In genomic region chr9:41940311-41940853, GRCm38 (mm10) we compare ENCODE assay signal across 17 mouse cellular contexts.
A peak's percentile ranks its signal among the peaks of the same experiment; 100 is the strongest.
DNase-seq lines count a peak whose midpoint lies in the region; ATAC-seq lines count a peak whose summit lies in the region.
"Had no signal": no experiment of that assay in that cellular context is flagged by ENCODE, and none has a peak within 500 bp of the region (broad histone marks: within the 10 kb centered on the region; RNA-seq: fewer than 3 reads in every experiment).

No protein-coding gene starts in this region.

- H3K36me3 ChIP-seq in forebrain, embryonic 15.5 days = no peaks in the 10 kb centered on the region
- H3K36me3 ChIP-seq in forebrain, embryonic 14.5 days (ENCODE audit: control insufficient read depth, insufficient read depth, low read length) = no peaks in the 10 kb centered on the region
- no peaks in the 10 kb centered on the region for H3K36me3 ChIP-seq in hindbrain, embryonic 15.5 days
- H3K36me3 ChIP-seq in hindbrain, embryonic 14.5 days (replicated peaks; ENCODE audit: control insufficient read depth, insufficient read depth) = no peaks in the 10 kb centered on the region
- H3K36me3 ChIP-seq: heart, embryonic 13.5 days; liver, embryonic 15.5 days; midbrain, embryonic 12.5 days; neural tube, embryonic 12.5 days had no signal

- no peak overlapping the region for H3K4me2 ChIP-seq in forebrain, embryonic 15.5 days (replicated peaks)
- no peak overlapping the region for H3K4me2 ChIP-seq in forebrain, embryonic 14.5 days (ENCODE audit: low read length)
- no peak overlapping the region for H3K4me2 ChIP-seq in hindbrain, embryonic 15.5 days
- no peak overlapping the region for H3K4me2 ChIP-seq in hindbrain, embryonic 14.5 days (replicated peaks)
- H3K4me2 ChIP-seq: heart, embryonic 13.5 days; liver, embryonic 15.5 days; midbrain, embryonic 12.5 days; neural tube, embryonic 12.5 days had no signal

- no peak overlapping the region for H3K4me3 ChIP-seq in forebrain, embryonic 15.5 days
- no peak overlapping the region for H3K4me3 ChIP-seq in forebrain, embryonic 14.5 days (ENCODE audit: low read depth, low read length)
- no peak overlapping the region for H3K4me3 ChIP-seq in hindbrain, embryonic 15.5 days
- no peak overlapping the region for H3K4me3 ChIP-seq in hindbrain, embryonic 14.5 days (replicated peaks; ENCODE audit: low read length)
- H3K4me3 ChIP-seq: heart, embryonic 13.5 days; liver, embryonic 15.5 days; midbrain, embryonic 12.5 days; neural tube, embryonic 12.5 days had no signal

- H3K9ac ChIP-seq in forebrain, embryonic 15.5 days (replicated peaks) = no peak overlapping the region
- H3K9ac ChIP-seq in forebrain, embryonic 14.5 days (ENCODE audit: low read length) = no peak overlapping the region
- H3K9ac ChIP-seq in hindbrain, embryonic 15.5 days = no peak overlapping the region
- H3K9ac ChIP-seq in hindbrain, embryonic 14.5 days = no peak overlapping the region
- H3K9ac ChIP-seq: heart, embryonic 13.5 days; liver, embryonic 15.5 days; midbrain, embryonic 12.5 days; neural tube, embryonic 12.5 days had no signal

- H3K4me1 ChIP-seq in forebrain, embryonic 15.5 days = peaks cover 51% of the 10 kb centered on the region
- H3K4me1 ChIP-seq in forebrain, embryonic 14.5 days (ENCODE audit: control insufficient read depth, insufficient read depth, low read length) = peaks cover 48% of the 10 kb centered on the region
- peaks cover 49% of the 10 kb centered on the region for H3K4me1 ChIP-seq in hindbrain, embryonic 15.5 days (replicated peaks)
- peaks cover 41% of the 10 kb centered on the region for H3K4me1 ChIP-seq in hindbrain, embryonic 14.5 days (replicated peaks; ENCODE audit: control insufficient read depth, insufficient read depth, low read length)
- H3K4me1 ChIP-seq: liver, embryonic 15.5 days had no signal

- H3K27me3 ChIP-seq in forebrain, embryonic 15.5 days = no peaks in the 10 kb centered on the region
- H3K27me3 ChIP-seq in forebrain, embryonic 14.5 days (replicated peaks; ENCODE audit: control insufficient read depth, insufficient read depth, low read length) = no peaks in the 10 kb centered on the region
- H3K27me3 ChIP-seq in hindbrain, embryonic 15.5 days = no peaks in the 10 kb centered on the region
- H3K27me3 ChIP-seq in hindbrain, embryonic 14.5 days (ENCODE audit: control insufficient read depth, insufficient read depth, low read length) = no peaks in the 10 kb centered on the region
- H3K27me3 ChIP-seq: heart, embryonic 13.5 days; midbrain, embryonic 12.5 days; neural tube, embryonic 12.5 days had no signal

- peak overlapping the region; percentile 89; the same call in 1 of the 2 replicates for H3K27ac ChIP-seq in forebrain, embryonic 15.5 days (replicated peaks)
- H3K27ac ChIP-seq in forebrain, embryonic 14.5 days (ENCODE audit: low read depth, low read length) = no peak overlapping the region; the same call in 1 of the 2 replicates
- 0 out of 2 replicates have a peak overlapping the region, but pooled peaks have one; percentile 34 for H3K27ac ChIP-seq in hindbrain, embryonic 15.5 days (replicated peaks)
- no peak overlapping the region for H3K27ac ChIP-seq in hindbrain, embryonic 14.5 days
- H3K27ac ChIP-seq: heart, embryonic 13.5 days; liver, embryonic 15.5 days; midbrain, embryonic 12.5 days; neural tube, embryonic 12.5 days had no signal

- no peak for ATAC-seq in forebrain, embryonic 15.5 days (replicated peaks)
- no peak for ATAC-seq in forebrain, embryonic 14.5 days
- ATAC-seq in hindbrain, embryonic 15.5 days (ENCODE audit: low FRiP score, low read depth) = no peak
- ATAC-seq in hindbrain, embryonic 14.5 days (ENCODE audit: low FRiP score) = no peak
- ATAC-seq: lung, postnatal 0 days had no signal

- 75% methylated on average over 10 of the region's 10 CpGs for WGBS in forebrain, embryonic 15.5 days
- WGBS in forebrain, embryonic 14.5 days = 79% methylated on average over 10 of the region's 10 CpGs
- 71% methylated on average over 10 of the region's 10 CpGs for WGBS in hindbrain, embryonic 15.5 days
- WGBS in hindbrain, embryonic 14.5 days = 78% methylated on average over 10 of the region's 10 CpGs

- H3K9me3 ChIP-seq in forebrain, embryonic 15.5 days = no peaks in the 10 kb centered on the region
- H3K9me3 ChIP-seq in forebrain, embryonic 14.5 days (replicated peaks; ENCODE audit: control insufficient read depth, low read length) = no peaks in the 10 kb centered on the region
- H3K9me3 ChIP-seq in hindbrain, embryonic 15.5 days = no peaks in the 10 kb centered on the region
- H3K9me3 ChIP-seq in hindbrain, embryonic 14.5 days (ENCODE audit: control insufficient read depth, low read length) = no peaks in the 10 kb centered on the region
- H3K9me3 ChIP-seq: heart, embryonic 13.5 days; liver, embryonic 15.5 days; midbrain, embryonic 12.5 days; neural tube, embryonic 12.5 days had no signal

- no peak for DNase-seq in forebrain, embryonic 14.5 days (ENCODE audit: low spot score)
- DNase-seq in hindbrain, embryonic 14.5 days (ENCODE audit: low spot score) = no peak
- peak; percentile 26 for DNase-seq in adipocyte (ENCODE audit: low spot score)
- peak; percentile 96 for DNase-seq in fat pad, adult 2 months (ENCODE audit: extremely low read depth, low read depth, low spot score)
- no peak for DNase-seq in B cell, adult 2 months
- no peak for DNase-seq in layer of hippocampus, adult 8-10 months (ENCODE audit: low spot score in 2 of 2)
- DNase-seq: cerebellum, adult 9-10 months; kidney, adult 8-10 months; right cerebral cortex, adult 18-20 months; thymus, postnatal 25 days had no signal

Comparison
In these comparisons a context has a peak if more than half of its experiments do, and no peak if none do; other contexts are left out.
1. H3K27ac ChIP-seq: peak in forebrain, embryonic 15.5 days (single experiment) and hindbrain, embryonic 15.5 days (single experiment); none in forebrain, embryonic 14.5 days (single experiment) and hindbrain, embryonic 14.5 days (single experiment).
2. DNase-seq: peak in adipocyte (single experiment) and fat pad, adult 2 months (single experiment); none in forebrain, embryonic 14.5 days (single experiment), hindbrain, embryonic 14.5 days (single experiment), B cell, adult 2 months (0 of 2) and layer of hippocampus, adult 8-10 months (0 of 2).